Mouse (Mus musculus) embryo, embryonic 11.5 days (tissue): ENCODE measurements at regions not wholly inside any gene's neighbourhood (a gene's known extent, or its start where the extent isn't known, plus 50 kb on each side); places are given as distances from the start of the nearest gene placed in this dataset.

Experiments used
- DNase-seq: peaks from one replicate; pipeline ENCODE4 v3.0.0-alpha.2; 2012; ENCODE audit warnings: low read depth, low spot score

DNA sequence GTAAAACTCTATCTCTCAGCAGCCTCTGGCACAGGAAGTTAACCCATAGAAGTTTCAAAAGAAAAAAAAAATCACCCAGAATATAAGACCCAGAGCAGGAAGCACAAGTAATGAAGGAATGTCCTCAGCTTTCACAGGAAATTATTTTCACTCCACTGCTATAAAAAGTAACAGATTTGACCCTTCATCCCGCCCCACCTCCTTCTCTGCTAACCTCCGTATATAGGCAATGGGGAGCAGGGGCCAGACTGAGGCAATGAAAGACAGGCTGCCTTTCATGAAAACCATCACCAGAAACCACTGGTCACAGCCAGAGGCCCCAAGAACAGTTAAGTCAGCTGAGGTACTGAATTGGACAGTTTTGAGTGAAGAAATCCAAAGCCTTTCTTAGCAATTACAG, 654.9 kb downstream of the Gsdmc2 start:
- no peak for DNase-seq

DNA sequence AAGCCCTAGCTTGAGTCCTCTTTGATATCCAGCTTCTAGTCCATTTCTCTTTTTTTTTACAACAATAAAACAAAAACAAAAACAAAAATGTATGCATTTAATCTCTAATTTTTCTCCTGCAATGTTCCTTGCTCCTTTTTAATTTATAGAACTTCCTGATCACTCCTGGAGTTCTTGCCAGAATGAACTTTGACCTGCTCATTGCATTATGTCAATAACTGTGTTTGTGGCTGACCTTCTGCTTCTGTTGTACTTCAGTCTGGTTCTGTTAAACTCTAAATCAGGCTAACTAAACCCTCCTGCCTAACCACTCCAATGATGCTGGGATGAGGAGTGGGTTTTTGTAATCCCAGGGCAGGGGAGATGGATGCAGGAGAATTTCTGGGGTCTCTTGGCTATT, 674.0 kb downstream of the Gsdmc2 start:
- no peak for DNase-seq

DNA sequence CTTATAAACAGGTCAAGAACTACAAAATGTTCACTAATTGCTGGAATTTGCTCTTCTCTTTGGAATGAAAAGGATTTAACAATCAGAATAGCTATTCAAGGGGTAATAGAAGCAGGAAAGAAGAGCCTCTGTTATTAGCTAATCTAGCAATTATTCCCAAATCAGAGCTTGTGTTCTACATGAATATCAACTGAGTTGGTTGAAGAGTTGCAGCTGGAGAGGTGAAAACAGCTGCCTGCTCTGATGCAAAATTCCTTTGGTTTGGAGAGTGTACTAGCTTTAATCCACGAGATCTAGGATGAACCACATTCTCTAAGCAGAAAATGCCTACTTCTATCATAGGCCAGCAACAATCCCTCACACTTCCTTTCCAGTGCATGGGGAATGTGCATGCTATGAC, 674.8 kb downstream of the Gsdmc2 start:
- no peak for DNase-seq

DNA sequence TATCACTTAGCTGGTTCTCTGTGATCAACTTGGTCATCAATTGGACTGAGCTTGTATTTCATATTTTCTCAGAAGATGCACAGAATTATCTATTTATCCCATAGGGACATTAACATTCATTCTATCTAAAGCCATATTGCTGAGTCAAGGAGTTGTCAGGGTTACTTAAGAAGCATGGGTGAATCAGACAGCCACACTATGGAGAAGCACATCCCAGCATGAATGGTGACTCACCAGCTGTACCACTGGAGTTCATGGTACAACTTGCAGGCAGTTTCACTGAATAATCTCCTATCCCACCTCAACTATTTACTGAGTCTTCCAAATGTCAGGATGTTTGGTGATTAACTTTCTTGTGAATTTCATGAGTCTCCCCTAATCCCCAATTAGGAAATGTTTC, 678.6 kb downstream of the Gsdmc2 start:
- DNase-seq = no peak

DNA sequence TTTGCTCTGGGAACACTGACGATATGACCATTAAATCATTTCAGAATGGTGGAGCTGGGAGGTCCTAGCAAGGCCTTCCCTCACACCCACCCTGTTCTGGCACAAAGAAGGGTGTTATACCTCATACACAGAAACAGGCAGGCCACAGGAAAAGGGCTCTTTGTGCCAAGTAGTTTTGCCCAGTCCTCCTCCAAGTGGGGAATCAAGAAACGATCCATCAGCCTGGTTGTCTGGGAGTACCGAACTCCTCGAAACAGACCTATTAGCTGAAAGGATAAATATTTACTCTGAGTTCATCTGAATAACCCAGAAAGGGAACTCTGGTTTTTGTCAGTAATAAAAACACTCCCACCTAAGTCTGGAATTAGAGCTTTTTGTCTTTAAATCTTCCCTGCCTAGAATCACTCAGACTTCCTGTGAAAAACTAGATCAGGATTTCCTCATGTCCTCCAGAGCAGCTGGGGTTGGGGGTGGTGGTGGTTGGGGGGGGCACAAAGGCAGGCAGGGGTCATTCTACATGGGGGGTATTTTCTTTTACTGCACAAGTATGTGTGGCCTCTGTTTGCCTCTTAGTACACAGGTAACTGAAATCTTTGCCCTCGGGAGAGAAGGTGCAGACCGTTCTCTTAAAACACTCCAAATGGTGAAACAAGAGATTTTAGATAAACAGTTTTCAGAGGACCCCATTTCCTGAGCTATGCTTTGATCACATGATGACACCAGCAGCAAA, 681.3 kb downstream of the Gsdmc2 start:
- peak; percentile 3 for DNase-seq

DNA sequence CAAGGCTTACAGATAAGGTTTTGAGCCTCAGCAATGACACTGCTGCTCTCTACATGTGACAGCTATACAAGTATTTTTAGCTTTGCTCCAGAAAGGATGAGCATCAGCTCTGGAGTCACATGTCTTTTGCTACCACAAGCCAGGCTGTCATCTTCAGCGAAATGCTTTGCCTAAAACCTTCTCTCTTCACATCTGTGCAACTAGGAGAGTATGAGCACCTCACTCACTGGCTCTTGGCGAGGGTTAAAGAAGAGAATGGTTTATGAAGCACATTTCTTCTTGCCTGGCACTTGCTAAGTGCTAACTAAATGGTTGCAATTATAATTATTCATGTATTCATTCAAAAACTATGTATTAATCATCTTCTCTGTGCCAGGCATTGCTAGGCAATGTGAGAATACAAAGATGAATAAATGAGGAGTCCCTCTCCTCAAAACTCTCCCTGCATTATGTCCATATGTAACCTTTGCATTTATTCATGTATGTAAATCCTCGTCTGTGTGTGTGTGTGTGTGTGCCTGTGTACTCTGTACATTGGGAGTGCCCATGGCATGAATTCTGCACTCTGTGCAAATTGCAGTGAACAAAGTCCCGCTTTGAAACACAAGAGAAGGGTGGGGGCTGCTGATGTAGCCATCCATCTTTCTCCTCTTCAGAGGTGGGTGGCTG, 682.0 kb downstream of the Gsdmc2 start:
- DNase-seq = peak; percentile 1

DNA sequence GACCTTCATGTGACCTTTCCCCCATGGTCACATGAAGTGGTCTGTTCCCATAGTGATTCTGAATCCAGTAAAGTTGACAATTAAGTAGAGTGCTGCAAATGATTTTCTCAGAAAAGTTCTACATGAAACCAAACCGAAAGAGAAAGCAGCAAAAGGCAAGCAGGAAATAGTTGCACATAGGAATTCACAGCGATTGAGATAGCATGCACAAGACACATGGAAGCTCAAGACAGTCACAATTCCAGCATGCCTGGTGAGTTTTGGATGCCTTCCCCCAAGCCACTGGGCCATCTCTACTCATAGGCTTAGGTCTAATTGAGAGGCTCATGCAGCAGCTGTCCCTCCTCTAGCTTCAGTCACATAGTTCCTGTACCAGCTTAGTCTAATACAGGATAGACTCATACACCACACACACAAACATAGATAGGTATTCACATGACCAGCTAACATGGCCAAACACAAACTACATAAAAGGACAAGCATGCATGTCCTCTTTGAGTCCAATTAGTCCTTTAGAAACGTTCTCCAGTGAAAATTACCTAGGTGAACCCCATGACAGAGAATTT, 721.8 kb downstream of the Gsdmc2 start:
- no peak for DNase-seq

DNA sequence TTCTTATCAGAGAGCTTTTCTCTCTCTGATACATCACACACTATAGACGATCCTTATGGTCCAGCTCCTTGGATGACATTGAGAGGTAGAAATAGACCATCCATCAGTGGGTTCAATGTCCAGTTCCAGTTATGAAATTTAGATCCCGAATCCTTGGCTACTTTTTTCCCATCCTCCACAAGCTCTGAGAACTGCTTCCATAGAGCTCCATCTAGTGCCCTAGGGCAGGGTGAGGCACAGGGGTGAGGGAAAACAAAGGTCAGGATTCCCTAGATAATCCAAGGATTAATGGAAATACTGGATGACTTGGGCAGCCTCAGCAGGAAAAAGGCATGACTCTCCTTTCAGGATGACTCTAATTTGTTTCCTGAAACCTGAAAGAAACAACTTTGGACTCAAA, 732.1 kb downstream of the Gsdmc2 start:
- no peak for DNase-seq

DNA sequence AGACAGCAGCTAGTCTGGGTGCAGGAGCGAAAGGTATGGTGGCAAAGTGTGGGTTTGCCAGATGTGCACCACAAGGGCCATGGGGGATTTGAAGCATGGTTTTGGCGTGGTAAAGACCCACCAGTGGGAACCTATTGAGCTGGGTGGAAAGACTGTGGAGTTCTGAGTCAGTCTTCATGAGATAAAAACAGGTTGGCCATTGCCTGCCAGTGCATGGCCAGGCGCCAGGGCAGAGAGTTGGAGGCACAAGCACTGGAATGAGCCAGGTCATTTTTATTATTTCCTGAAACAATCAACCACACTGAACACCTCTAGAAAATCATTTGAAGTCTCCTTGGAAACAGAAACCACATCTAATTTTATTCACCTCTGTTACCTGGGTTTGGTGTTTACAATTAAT, 744.9 kb downstream of the Gsdmc2 start:
- DNase-seq = no peak

DNA sequence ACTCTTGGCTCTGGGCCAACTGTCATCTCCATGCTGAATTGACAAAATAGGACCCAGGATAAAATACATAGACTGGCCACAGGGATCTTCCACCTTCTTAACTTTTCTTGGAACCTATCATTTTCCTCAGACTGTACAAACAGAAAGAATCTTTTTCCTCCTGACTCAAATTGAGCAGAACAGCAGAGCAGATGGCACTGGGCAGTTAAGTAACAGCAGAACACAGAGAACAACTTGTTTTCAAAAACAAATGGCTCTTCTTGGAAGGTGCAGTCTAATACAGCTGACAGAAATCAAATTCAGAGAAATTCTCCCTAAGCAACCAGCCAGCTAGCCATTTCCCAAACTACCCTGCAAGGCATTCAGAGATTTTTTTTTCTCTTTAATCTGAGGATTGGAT, 763.0 kb downstream of the Gsdmc2 start:
- DNase-seq = no peak

DNA sequence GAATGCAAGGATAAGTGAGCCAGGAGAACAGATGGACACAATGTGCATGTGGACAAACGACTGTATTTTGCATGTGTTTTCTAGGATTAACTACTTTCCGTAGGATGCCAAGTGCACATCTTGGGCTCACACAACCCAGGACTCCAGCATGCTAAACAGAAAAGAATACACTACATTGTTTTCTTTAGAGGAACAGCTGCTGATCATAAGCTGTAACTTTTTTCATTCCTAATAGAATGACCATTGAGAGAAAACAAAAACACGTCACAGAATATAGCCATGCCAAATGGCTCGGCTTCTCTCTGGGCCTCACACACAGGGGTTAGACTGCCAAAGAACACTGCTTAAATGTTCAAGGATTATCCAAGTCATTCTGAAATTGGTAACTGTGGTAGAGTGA, 765.2 kb downstream of the Gsdmc2 start:
- no peak for DNase-seq

DNA sequence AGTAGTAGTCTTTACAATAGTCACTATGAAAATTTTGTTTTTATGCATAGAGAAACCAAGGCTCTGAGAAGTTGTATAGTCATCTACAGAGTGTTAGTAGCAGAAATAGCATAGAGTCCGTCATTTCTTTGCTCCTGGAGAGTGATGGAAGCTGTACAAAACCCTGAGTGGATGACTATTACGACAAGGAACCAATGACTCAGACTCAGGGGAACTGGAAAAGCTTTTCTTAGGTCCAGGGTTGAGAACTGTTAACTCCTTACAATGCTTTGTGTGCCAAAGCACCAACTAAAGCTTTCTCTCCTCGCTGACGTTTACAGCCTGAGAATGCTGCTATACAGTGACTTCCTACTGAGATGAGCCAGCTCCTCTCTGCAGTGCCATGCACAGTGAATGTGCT, 773.1 kb downstream of the Gsdmc2 start:
- no peak for DNase-seq

DNA sequence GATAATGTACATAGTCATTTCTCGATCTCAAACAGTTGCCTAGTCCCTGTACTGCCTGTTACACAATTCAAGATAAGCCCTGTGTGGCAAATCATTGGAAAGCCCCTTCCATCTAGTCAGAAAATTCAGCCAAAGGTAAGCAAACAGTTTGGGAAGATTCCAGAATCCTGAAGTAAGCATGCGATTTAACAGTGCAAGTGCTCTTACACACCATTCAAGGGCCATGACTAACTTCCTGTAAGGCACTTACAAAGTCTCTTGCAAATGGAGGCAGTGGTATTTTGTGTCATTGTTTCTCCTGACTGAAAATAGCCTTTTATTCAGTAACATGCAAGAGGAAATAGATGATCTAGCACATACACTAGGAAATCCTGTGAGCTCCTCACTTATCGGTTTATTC, 777.9 kb downstream of the Gsdmc2 start:
- DNase-seq = no peak

DNA sequence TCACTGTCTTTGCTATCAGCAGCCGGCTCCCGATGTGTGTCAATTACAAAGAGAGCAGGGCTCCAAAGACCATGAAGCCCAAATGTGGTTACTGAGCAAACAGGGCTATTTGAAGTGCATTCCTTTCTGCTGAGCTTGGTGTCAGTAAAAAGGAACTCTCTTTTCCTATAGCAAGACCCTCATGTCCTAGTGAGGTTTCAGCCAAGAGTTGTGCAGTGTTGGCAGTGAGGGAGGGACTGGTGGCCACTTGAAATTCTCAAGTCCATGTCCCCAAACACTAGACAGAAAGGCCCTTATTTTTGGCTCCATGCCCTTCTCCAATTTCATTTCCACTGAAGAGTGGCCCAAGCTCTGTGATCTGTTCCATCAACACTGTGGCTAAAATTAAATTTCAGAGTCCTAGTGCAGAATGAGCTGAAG, 778.9 kb downstream of the Gsdmc2 start:
- no peak for DNase-seq

DNA sequence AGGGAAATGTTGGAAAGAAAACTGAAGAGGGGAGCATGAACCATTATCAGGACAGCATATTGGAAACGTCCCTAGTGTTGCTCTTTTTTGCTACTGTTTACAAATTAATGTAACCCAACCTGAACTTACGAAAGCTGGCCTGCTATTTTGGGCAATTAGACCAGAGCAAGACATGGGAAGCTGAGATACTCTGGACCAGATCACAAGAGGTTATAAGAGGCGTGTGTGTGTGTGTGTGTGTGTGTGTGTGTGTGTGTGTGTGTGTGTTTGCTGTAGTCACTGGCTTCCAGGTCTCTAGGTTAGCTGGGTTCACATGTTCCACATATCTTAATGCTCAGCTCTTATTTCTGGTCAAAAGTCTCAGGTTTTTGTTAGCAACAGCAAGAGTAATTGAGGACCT, 783.1 kb downstream of the Gsdmc2 start:
- DNase-seq = no peak

DNA sequence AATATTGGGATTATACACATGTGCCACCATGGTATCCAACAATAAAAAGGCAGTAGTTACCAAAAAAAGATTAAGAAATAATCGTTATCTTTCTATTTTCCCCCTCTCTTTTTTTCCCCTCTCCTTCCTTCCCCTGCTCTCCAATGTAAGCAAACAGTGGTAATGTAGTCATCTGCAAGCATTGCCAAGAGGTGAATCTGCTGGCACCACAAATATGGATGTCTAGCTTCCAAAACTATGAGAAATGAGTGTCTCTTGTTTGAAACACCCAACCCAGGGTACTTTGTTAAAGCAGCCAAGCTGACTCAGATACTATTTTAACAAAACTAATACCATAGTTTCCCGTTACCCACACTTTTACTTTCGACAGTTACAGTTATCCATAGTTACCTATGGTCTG, 784.2 kb downstream of the Gsdmc2 start:
- DNase-seq = no peak

DNA sequence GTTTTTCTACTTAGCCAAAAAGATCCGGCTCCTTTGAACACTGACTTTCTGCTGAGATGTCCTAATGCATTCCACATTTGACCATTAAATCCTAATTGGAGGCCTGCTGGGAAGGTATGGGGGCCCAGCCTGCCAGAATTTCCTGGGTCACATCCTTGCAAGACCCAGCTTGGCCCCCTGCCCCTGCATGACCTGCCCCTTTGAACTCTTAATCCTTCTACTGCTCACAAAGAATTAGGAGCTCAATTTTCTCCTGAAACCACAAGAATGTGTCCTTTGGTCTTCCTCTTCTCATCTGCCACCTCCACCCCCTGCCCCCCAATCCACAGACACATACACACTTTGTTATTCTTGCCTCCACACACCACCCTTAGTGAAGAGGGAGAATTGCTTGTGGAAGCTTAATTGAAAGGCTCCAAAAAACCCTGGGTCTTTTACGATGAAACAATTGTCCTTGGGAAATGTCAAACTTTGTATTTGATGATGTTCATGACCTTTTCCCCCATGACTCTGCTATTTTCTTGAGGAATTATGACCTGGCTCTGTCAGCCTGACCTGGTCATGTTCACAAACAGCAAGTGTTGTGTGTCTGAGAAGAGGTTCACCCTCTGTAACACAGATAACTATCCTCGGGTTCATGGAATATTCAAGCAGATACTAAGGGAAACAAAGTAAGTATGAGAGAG, 792.3 kb downstream of the Gsdmc2 start:
- peak; percentile 23 for DNase-seq

DNA sequence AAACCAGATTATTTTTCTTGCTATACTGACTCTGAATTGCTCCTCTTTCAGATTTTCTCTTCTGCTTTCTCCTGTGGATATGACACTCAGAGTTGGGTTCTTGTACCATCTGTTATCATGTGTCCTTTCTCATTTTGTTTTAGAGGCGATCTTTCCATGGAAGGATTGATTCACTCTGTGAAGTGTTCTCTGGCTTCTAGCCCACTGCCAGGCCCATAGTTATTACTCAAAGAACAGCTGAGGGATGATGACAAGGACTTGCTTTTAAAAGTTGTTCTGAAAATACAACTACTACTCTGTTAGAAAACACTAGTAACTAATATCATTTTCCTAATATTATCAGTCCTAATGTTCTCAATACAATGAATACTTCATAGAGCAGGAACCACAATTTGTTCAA, 794.9 kb downstream of the Gsdmc2 start:
- DNase-seq = no peak

DNA sequence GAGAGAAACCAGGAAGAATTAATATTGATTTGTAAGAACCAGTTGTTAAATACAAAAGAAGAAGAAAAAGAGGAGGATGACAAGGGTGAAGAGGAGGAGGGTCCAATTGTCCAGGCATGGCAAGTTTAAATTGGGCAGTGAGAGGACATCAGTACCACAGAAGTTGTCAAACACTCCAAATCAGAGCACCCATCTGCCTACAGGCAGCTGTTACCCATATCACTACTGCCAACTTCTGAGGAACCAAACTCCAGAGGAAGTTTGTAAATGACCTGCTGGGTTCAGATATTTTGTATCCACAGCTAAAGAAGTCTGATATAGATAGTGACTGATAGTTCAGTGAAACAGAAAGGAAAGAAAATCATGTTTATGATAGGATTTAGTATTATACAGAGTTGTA, 802.6 kb downstream of the Gsdmc2 start:
- no peak for DNase-seq

DNA sequence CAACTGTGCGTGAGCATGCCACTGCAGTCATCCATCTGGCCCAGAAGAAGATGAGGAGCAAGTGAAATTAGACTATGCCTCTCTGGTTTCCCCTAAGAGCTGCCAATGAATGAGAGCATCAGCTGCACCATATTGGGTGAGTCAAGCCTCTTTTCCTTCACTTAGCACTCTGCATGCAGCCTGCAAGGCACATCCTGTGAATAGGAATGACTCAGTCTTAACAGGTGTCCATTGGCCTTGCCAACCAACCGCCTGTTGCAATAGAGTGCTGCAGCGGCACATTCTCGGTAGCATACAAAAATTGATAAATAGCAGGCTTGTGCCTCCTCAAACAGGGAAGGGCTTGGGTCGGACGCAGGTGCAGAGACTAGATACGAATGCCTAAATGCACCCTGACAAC, 808.7 kb downstream of the Gsdmc2 start:
- no peak for DNase-seq

DNA sequence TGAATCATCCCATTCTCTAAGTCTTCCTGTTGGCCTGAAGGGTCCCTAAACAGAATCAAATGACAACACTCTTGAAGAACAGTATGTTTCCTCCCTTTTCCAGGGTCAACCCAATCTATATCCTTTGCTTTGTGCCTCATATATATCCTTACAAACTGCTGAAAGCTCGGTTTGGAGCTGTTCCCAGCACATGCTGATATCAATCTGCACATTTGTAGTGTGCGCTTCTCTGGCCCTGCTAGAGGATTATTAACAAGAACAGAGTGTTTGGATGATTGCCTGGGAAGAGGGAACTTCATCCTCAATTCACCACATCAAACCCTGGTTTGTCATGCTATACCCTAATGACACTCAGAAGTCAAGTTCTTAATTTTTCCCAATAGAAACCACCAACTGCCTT, 824.2 kb downstream of the Gsdmc2 start:
- no peak for DNase-seq

DNA sequence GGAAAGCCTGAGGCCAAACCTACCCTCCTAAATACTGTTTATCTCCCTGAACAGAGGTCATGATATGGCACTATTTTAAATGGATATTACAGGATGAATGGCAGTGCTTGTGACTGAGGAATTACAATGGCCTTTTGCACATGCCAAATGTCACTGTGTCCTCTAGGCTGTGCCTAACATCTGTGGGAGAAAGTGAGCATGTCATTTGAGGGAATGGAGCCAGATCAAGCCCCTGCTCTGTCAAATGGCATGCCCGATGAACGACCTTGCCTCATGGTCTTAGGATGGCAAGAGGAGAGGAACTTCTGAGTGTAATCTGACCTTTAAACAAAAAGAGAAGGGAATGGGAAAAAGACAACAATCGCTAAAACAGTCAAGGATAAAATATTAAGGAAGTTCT, 827.0 kb downstream of the Gsdmc2 start:
- DNase-seq = no peak
